Mouse (Mus musculus): ENCODE results near the gene Mas1. TPM values are rescaled to one million over a fixed set of nuclear protein-coding genes. Genes with fewer than 3 reads are reported as not detected.
A peak's percentile ranks its signal among the peaks of the same experiment; 100 is the strongest.

Mas1 gene
- polyA plus RNA-seq, 1 experiment from 2014 or later: 0.54 TPM

GRCm38 (mm10) chr17:12804584-12805445 lies 63.1 kb downstream of the Mas1 start:
- H3K27ac ChIP-seq (ENCODE audit: low read depth, low read length): 0 out of 2 replicates have a peak overlapping the region, but pooled peaks have one; percentile 15
- no peak overlapping the region for H3K9ac ChIP-seq (ENCODE audit: low read depth, low read length)
- no peaks in the 10 kb centered on the region for H3K27me3 ChIP-seq (ENCODE audit: control insufficient read depth, insufficient read depth, low read length)
- peaks cover 10% of the 10 kb centered on the region for H3K4me1 ChIP-seq (ENCODE audit: control insufficient read depth, insufficient read depth, low read length)
- H3K9me3 ChIP-seq (replicated peaks; ENCODE audit: control insufficient read depth, low read length): no peaks in the 10 kb centered on the region
- H3K4me2 ChIP-seq: no peak overlapping the region
- no peak for ATAC-seq (replicated peaks; ENCODE audit: insufficient number of reproducible peaks, low FRiP score, low TSS enrichment)
- no peaks in the 10 kb centered on the region for H3K36me3 ChIP-seq (ENCODE audit: control insufficient read depth, insufficient read depth, low read length)
- no peak overlapping the region for H3K4me3 ChIP-seq (ENCODE audit: low read depth, low read length)

GRCm38 (mm10) chr17:12801861-12802540 lies 65.9 kb downstream of the Mas1 start:
- WGBS (ENCODE audit: insufficient replicate concordance): 48% methylated on average over 9 of the region's 9 CpGs
- Histone ChIP-seq H3K36me3 (ENCODE audit: control insufficient read depth, insufficient read depth, low read length) (no peaks in the 10 kb centered on the region), H3K4me3 (ENCODE audit: low read depth, low read length) (no peak overlapping the region), H3K27ac (ENCODE audit: low read depth, low read length) (peak overlapping the region; percentile 6; the same call in 1 of the 2 replicates), H3K4me1 (ENCODE audit: control insufficient read depth, insufficient read depth, low read length) (peaks cover 17% of the 10 kb centered on the region), H3K4me2 (no peak overlapping the region), H3K9me3 (replicated peaks; ENCODE audit: control insufficient read depth, low read length) (no peaks in the 10 kb centered on the region), H3K27me3 (ENCODE audit: control insufficient read depth, insufficient read depth, low read length) (no peaks in the 10 kb centered on the region), H3K9ac (ENCODE audit: low read depth, low read length) (no peak overlapping the region)
- no peak for ATAC-seq (replicated peaks; ENCODE audit: insufficient number of reproducible peaks, low FRiP score, low TSS enrichment)

GRCm38 (mm10) chr17:12799368-12800275 lies 68.3 kb downstream of the Mas1 start:
- Histone ChIP-seq H3K9me3 (replicated peaks; ENCODE audit: control insufficient read depth, low read length) (no peaks in the 10 kb centered on the region), H3K27ac (ENCODE audit: low read depth, low read length) (peak overlapping the region; percentile 81), H3K4me1 (ENCODE audit: control insufficient read depth, insufficient read depth, low read length) (peaks cover 24% of the 10 kb centered on the region), H3K36me3 (ENCODE audit: control insufficient read depth, insufficient read depth, low read length) (no peaks in the 10 kb centered on the region), H3K9ac (ENCODE audit: low read depth, low read length) (no peak overlapping the region), H3K4me3 (ENCODE audit: low read depth, low read length) (no peak overlapping the region), H3K27me3 (ENCODE audit: control insufficient read depth, insufficient read depth, low read length) (no peaks in the 10 kb centered on the region), H3K4me2 (no peak overlapping the region)
- peak; percentile 69; the same call in 1 of the 2 replicates for ATAC-seq (replicated peaks; ENCODE audit: insufficient number of reproducible peaks, low FRiP score, low TSS enrichment)
- 55% methylated on average over 12 of the region's 12 CpGs for WGBS (ENCODE audit: insufficient replicate concordance)

- no peaks in the 10 kb centered on the region for H3K9me3 ChIP-seq (replicated peaks; ENCODE audit: control insufficient read depth, low read length)
- no peaks in the 10 kb centered on the region for H3K36me3 ChIP-seq (ENCODE audit: control insufficient read depth, insufficient read depth, low read length)
- H3K27me3 ChIP-seq (ENCODE audit: control insufficient read depth, insufficient read depth, low read length): no peaks in the 10 kb centered on the region
- peaks cover 35% of the 10 kb centered on the region for H3K4me1 ChIP-seq (ENCODE audit: control insufficient read depth, insufficient read depth, low read length)
- peak overlapping the region; percentile 81 for H3K27ac ChIP-seq (ENCODE audit: low read depth, low read length)
- no peak overlapping the region for H3K4me3 ChIP-seq (ENCODE audit: low read depth, low read length)
- 89% methylated on average over 3 of the region's 3 CpGs for WGBS (ENCODE audit: insufficient replicate concordance)
- ATAC-seq (replicated peaks; ENCODE audit: insufficient number of reproducible peaks, low FRiP score, low TSS enrichment): no peak
- no peak overlapping the region for H3K9ac ChIP-seq (ENCODE audit: low read depth, low read length)
- H3K4me2 ChIP-seq: no peak overlapping the region
These were observed 69.4 kb downstream of the Mas1 start for GRCm38 (mm10) chr17:12798571-12798970.

GRCm38 (mm10) chr17:12797427-12798029 lies 70.4 kb downstream of the Mas1 start:
- peaks cover 43% of the 10 kb centered on the region for H3K4me1 ChIP-seq (ENCODE audit: control insufficient read depth, insufficient read depth, low read length)
- no peaks in the 10 kb centered on the region for H3K27me3 ChIP-seq (ENCODE audit: control insufficient read depth, insufficient read depth, low read length)
- 46% methylated on average over 3 of the region's 3 CpGs for WGBS (ENCODE audit: insufficient replicate concordance)
- H3K9ac ChIP-seq (ENCODE audit: low read depth, low read length): no peak overlapping the region
- H3K9me3 ChIP-seq (replicated peaks; ENCODE audit: control insufficient read depth, low read length): no peaks in the 10 kb centered on the region
- peak overlapping the region; percentile 81 for H3K27ac ChIP-seq (ENCODE audit: low read depth, low read length)
- no peak overlapping the region for H3K4me2 ChIP-seq
- no peaks in the 10 kb centered on the region for H3K36me3 ChIP-seq (ENCODE audit: control insufficient read depth, insufficient read depth, low read length)
- ATAC-seq (replicated peaks; ENCODE audit: insufficient number of reproducible peaks, low FRiP score, low TSS enrichment): 0 out of 2 replicates have a peak, but pooled peaks have one; percentile 4
- no peak overlapping the region for H3K4me3 ChIP-seq (ENCODE audit: low read depth, low read length)

DNA sequence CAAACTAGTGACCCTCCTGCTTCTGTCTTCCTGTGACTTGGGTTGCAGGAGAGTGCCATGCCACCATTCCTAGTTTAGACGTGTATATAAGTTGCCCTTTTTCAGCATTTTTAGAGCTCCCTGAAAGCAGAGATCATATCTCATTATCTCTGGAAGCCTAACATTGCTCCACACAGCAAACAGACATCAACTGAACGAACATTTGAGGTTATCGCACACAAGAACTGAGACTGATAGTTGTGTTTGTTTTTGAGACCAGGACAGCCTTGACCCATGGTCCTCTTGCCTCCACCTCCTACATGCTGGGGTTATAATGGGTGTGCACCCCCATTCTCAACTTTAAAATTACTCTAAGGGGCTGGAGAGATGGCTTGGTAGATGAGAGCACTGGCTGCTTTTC lies 71.3 kb downstream of the Mas1 start:
- H3K4me3 ChIP-seq (ENCODE audit: low read depth, low read length): no peak overlapping the region
- 58% methylated on average over 3 of the region's 3 CpGs for WGBS (ENCODE audit: insufficient replicate concordance)
- peaks cover 50% of the 10 kb centered on the region for H3K4me1 ChIP-seq (ENCODE audit: control insufficient read depth, insufficient read depth, low read length)
- H3K9ac ChIP-seq (ENCODE audit: low read depth, low read length): no peak overlapping the region
- H3K27me3 ChIP-seq (ENCODE audit: control insufficient read depth, insufficient read depth, low read length): no peaks in the 10 kb centered on the region
- H3K36me3 ChIP-seq (ENCODE audit: control insufficient read depth, insufficient read depth, low read length): no peaks in the 10 kb centered on the region
- H3K4me2 ChIP-seq: no peak overlapping the region
- no peak for ATAC-seq (replicated peaks; ENCODE audit: insufficient number of reproducible peaks, low FRiP score, low TSS enrichment)
- no peaks in the 10 kb centered on the region for H3K9me3 ChIP-seq (replicated peaks; ENCODE audit: control insufficient read depth, low read length)
- peak overlapping the region; percentile 41 for H3K27ac ChIP-seq (ENCODE audit: low read depth, low read length)

DNA sequence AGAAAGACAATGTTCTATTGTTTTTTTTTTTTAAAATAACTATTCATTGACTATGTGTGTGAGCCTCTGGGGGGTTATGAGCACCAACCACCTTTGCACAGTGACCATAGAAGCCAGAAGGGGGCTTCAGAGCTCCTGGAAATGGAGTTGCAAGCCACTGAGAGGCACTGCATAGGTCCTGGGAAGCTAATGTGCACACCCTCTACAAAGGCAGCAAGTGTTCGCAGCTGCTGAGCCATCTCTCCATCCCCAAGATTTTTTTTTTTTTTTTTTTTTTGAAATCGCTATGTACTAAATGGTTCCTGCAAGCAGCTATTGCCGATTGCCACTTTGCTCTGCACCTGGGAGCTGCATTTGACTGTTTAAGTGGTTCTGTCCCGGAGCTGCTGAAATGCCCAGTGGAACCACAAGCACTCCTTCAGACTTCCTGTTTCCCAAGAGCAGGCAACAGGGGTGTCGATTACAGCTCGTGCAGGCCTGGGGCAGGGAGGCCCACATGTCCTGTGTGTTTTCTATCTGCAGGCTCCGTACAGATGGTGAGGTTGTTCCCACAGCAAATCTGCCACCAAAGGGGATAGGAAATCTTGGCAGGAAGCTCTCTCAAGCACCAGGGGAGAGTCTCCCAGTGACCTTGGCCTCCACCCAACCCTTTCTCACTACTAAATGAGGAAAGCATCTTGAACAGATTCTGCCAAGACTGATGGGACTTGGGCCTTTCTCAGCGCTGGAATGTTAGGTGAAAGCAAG lies 74.1 kb downstream of the Mas1 start:
- ATAC-seq (replicated peaks; ENCODE audit: insufficient number of reproducible peaks, low FRiP score, low TSS enrichment): 0 out of 2 replicates have a peak, but pooled peaks have one; percentile 15

More for the DNA sequence above, 74.1 kb downstream of the Mas1 start:
- no peak overlapping the region for H3K9ac ChIP-seq (ENCODE audit: low read depth, low read length)
- 34% methylated on average over 8 of the region's 8 CpGs for WGBS (ENCODE audit: insufficient replicate concordance)
- H3K4me1 ChIP-seq (ENCODE audit: control insufficient read depth, insufficient read depth, low read length): peaks cover 59% of the 10 kb centered on the region
- no peak overlapping the region for H3K4me2 ChIP-seq
- H3K27me3 ChIP-seq (ENCODE audit: control insufficient read depth, insufficient read depth, low read length): no peaks in the 10 kb centered on the region
- H3K27ac ChIP-seq (ENCODE audit: low read depth, low read length): peak overlapping the region; percentile 82
- no peak overlapping the region for H3K4me3 ChIP-seq (ENCODE audit: low read depth, low read length)
- no peaks in the 10 kb centered on the region for H3K9me3 ChIP-seq (replicated peaks; ENCODE audit: control insufficient read depth, low read length)
- H3K36me3 ChIP-seq (ENCODE audit: control insufficient read depth, insufficient read depth, low read length): no peaks in the 10 kb centered on the region
